Mouse (Mus musculus): ENCODE measurements around the gene Gm45337. TPM values are rescaled to one million over a fixed set of nuclear protein-coding genes. Genes with fewer than 3 reads are reported as not detected.
"Not testable (repeated sequence)": the region's sequence is repeated elsewhere in the genome, so short reads cannot be mapped to it uniquely, and the experiment has no call there.

Gene Gm45337
- polyA plus RNA-seq, 1 experiment from 2014 or later, result not detected

GRCm38 (mm10) chr7:142157013-142157412 is 12.6 kb upstream of the Gm45337 start, which contains the start of gene Gm29735:
TSS of gene Gm29735 (minus strand) at chr7:142157113.
- ATAC-seq (replicated peaks; ENCODE audit: extremely low read depth, insufficient read depth, low FRiP score); H3K27me3 ChIP-seq (ENCODE audit: control insufficient read depth, insufficient read depth, low read length); H3K9ac ChIP-seq (ENCODE audit: low read length); H3K36me3 ChIP-seq (ENCODE audit: control insufficient read depth, insufficient read depth); H3K4me2 ChIP-seq (ENCODE audit: low read depth, low read length); H3K27ac ChIP-seq (ENCODE audit: low read length); H3K9me3 ChIP-seq (replicated peaks; ENCODE audit: control insufficient read depth, low read length); H3K4me3 ChIP-seq (ENCODE audit: low read length); H3K4me1 ChIP-seq (ENCODE audit: control insufficient read depth, insufficient read depth, low read length): not testable (repeated sequence)
- WGBS, result 41% methylated on average over 2 of the region's 2 CpGs

- no peak for ATAC-seq (replicated peaks; ENCODE audit: extremely low read depth, insufficient read depth, low FRiP score)
- Histone ChIP-seq H3K4me1 (ENCODE audit: control insufficient read depth, insufficient read depth, low read length) (no peaks in the 10 kb centered on the region), H3K27ac (ENCODE audit: low read length) (no peak overlapping the region), H3K4me3 (ENCODE audit: low read length) (no peak overlapping the region), H3K27me3 (ENCODE audit: control insufficient read depth, insufficient read depth, low read length) (no peaks in the 10 kb centered on the region), H3K9me3 (replicated peaks; ENCODE audit: control insufficient read depth, low read length) (no peaks in the 10 kb centered on the region), H3K4me2 (ENCODE audit: low read depth, low read length) (no peak overlapping the region), H3K36me3 (ENCODE audit: control insufficient read depth, insufficient read depth) (no peaks in the 10 kb centered on the region), H3K9ac (ENCODE audit: low read length) (no peak overlapping the region)
- WGBS, result 43% methylated on average over 1 of the region's 1 CpGs
Observed at GRCm38 (mm10) chr7:142155308-142155707, 10.9 kb upstream of the Gm45337 start.

GRCm38 (mm10) chr7:142152191-142152590 is 7.8 kb upstream of the Gm45337 start:
- H3K27ac ChIP-seq (ENCODE audit: low read length), result no peak overlapping the region
- H3K4me3 ChIP-seq (ENCODE audit: low read length), result no peak overlapping the region
- H3K9ac ChIP-seq (ENCODE audit: low read length), result no peak overlapping the region
- H3K36me3 ChIP-seq (ENCODE audit: control insufficient read depth, insufficient read depth), result no peaks in the 10 kb centered on the region
- H3K4me2 ChIP-seq (ENCODE audit: low read depth, low read length), result no peak overlapping the region
- 79% methylated on average over 4 of the region's 4 CpGs for WGBS
- no peak for ATAC-seq (replicated peaks; ENCODE audit: extremely low read depth, insufficient read depth, low FRiP score)
- H3K9me3 ChIP-seq (replicated peaks; ENCODE audit: control insufficient read depth, low read length), result 0 out of 2 replicates have a peak, but pooled peaks cover 4% of the 10 kb centered on the region
- H3K4me1 ChIP-seq (ENCODE audit: control insufficient read depth, insufficient read depth, low read length), result no peaks in the 10 kb centered on the region
- H3K27me3 ChIP-seq (ENCODE audit: control insufficient read depth, insufficient read depth, low read length), result no peaks in the 10 kb centered on the region

GRCm38 (mm10) chr7:142148633-142149032 is 4.2 kb upstream of the Gm45337 start:
- Histone ChIP-seq H3K9me3 (replicated peaks; ENCODE audit: control insufficient read depth, low read length) (0 out of 2 replicates have a peak, but pooled peaks cover 4% of the 10 kb centered on the region), H3K4me2 (ENCODE audit: low read depth, low read length) (no peak overlapping the region), H3K27me3 (ENCODE audit: control insufficient read depth, insufficient read depth, low read length) (peaks cover 4% of the 10 kb centered on the region), H3K4me3 (ENCODE audit: low read length) (no peak overlapping the region), H3K36me3 (ENCODE audit: control insufficient read depth, insufficient read depth) (no peaks in the 10 kb centered on the region), H3K27ac (ENCODE audit: low read length) (no peak overlapping the region), H3K4me1 (ENCODE audit: control insufficient read depth, insufficient read depth, low read length) (no peaks in the 10 kb centered on the region), H3K9ac (ENCODE audit: low read length) (no peak overlapping the region)
- ATAC-seq (replicated peaks; ENCODE audit: extremely low read depth, insufficient read depth, low FRiP score), result no peak

GRCm38 (mm10) chr7:142146033-142146432 is 1.6 kb upstream of the Gm45337 start:
- Histone ChIP-seq H3K27ac (ENCODE audit: low read length) (no peak overlapping the region), H3K27me3 (ENCODE audit: control insufficient read depth, insufficient read depth, low read length) (peaks cover 4% of the 10 kb centered on the region), H3K9me3 (replicated peaks; ENCODE audit: control insufficient read depth, low read length) (0 out of 2 replicates have a peak, but pooled peaks cover 4% of the 10 kb centered on the region), H3K4me1 (ENCODE audit: control insufficient read depth, insufficient read depth, low read length) (peaks cover 3% of the 10 kb centered on the region; the same call in 1 of the 2 replicates), H3K4me2 (ENCODE audit: low read depth, low read length) (no peak overlapping the region), H3K4me3 (ENCODE audit: low read length) (no peak overlapping the region), H3K36me3 (ENCODE audit: control insufficient read depth, insufficient read depth) (no peaks in the 10 kb centered on the region), H3K9ac (ENCODE audit: low read length) (no peak overlapping the region)
- WGBS, result 7% methylated on average over 1 of the region's 1 CpGs
- no peak for ATAC-seq (replicated peaks; ENCODE audit: extremely low read depth, insufficient read depth, low FRiP score)

GRCm38 (mm10) chr7:142145413-142145940 is 1.1 kb upstream of the Gm45337 start:
- ATAC-seq (replicated peaks; ENCODE audit: extremely low read depth, insufficient read depth, low FRiP score), result no peak
- no peak overlapping the region for H3K27ac ChIP-seq (ENCODE audit: low read length)
- no peak overlapping the region for H3K4me2 ChIP-seq (ENCODE audit: low read depth, low read length)
- H3K4me1 ChIP-seq (ENCODE audit: control insufficient read depth, insufficient read depth, low read length), result peaks cover 3% of the 10 kb centered on the region; the same call in 1 of the 2 replicates
- H3K9me3 ChIP-seq (replicated peaks; ENCODE audit: control insufficient read depth, low read length), result 0 out of 2 replicates have a peak, but pooled peaks cover 4% of the 10 kb centered on the region
- H3K27me3 ChIP-seq (ENCODE audit: control insufficient read depth, insufficient read depth, low read length), result peaks cover 4% of the 10 kb centered on the region
- WGBS, result 39% methylated on average over 4 of the region's 4 CpGs
- no peak overlapping the region for H3K4me3 ChIP-seq (ENCODE audit: low read length)
- no peaks in the 10 kb centered on the region for H3K36me3 ChIP-seq (ENCODE audit: control insufficient read depth, insufficient read depth)
- no peak overlapping the region for H3K9ac ChIP-seq (ENCODE audit: low read length)

GRCm38 (mm10) chr7:142143506-142144010 is 849 bp downstream of the Gm45337 start:
- H3K27ac ChIP-seq (ENCODE audit: low read length); H3K9me3 ChIP-seq (replicated peaks; ENCODE audit: control insufficient read depth, low read length); H3K36me3 ChIP-seq (ENCODE audit: control insufficient read depth, insufficient read depth); H3K9ac ChIP-seq (ENCODE audit: low read length); H3K4me3 ChIP-seq (ENCODE audit: low read length); H3K4me2 ChIP-seq (ENCODE audit: low read depth, low read length); ATAC-seq (replicated peaks; ENCODE audit: extremely low read depth, insufficient read depth, low FRiP score); H3K27me3 ChIP-seq (ENCODE audit: control insufficient read depth, insufficient read depth, low read length); H3K4me1 ChIP-seq (ENCODE audit: control insufficient read depth, insufficient read depth, low read length): not testable (repeated sequence)
- 19% methylated on average over 1 of the region's 1 CpGs for WGBS

- H3K27ac ChIP-seq (ENCODE audit: low read length), result no peak overlapping the region
- ATAC-seq (replicated peaks; ENCODE audit: extremely low read depth, insufficient read depth, low FRiP score), result no peak
- H3K27me3 ChIP-seq (ENCODE audit: control insufficient read depth, insufficient read depth, low read length), result peaks cover 4% of the 10 kb centered on the region
- H3K4me3 ChIP-seq (ENCODE audit: low read length), result no peak overlapping the region
- H3K9me3 ChIP-seq (replicated peaks; ENCODE audit: control insufficient read depth, low read length), result no peaks in the 10 kb centered on the region
- H3K36me3 ChIP-seq (ENCODE audit: control insufficient read depth, insufficient read depth), result no peaks in the 10 kb centered on the region
- no peak overlapping the region for H3K4me2 ChIP-seq (ENCODE audit: low read depth, low read length)
- peaks cover 3% of the 10 kb centered on the region; the same call in 1 of the 2 replicates for H3K4me1 ChIP-seq (ENCODE audit: control insufficient read depth, insufficient read depth, low read length)
- no peak overlapping the region for H3K9ac ChIP-seq (ENCODE audit: low read length)
- 7% methylated on average over 1 of the region's 1 CpGs for WGBS
Observed at GRCm38 (mm10) chr7:142140696-142141095, 3.7 kb downstream of the Gm45337 start.

- H3K9me3 ChIP-seq (replicated peaks; ENCODE audit: control insufficient read depth, low read length); H3K9ac ChIP-seq (ENCODE audit: low read length); H3K27me3 ChIP-seq (ENCODE audit: control insufficient read depth, insufficient read depth, low read length); H3K4me2 ChIP-seq (ENCODE audit: low read depth, low read length); H3K36me3 ChIP-seq (ENCODE audit: control insufficient read depth, insufficient read depth); H3K4me3 ChIP-seq (ENCODE audit: low read length); H3K27ac ChIP-seq (ENCODE audit: low read length); H3K4me1 ChIP-seq (ENCODE audit: control insufficient read depth, insufficient read depth, low read length); ATAC-seq (replicated peaks; ENCODE audit: extremely low read depth, insufficient read depth, low FRiP score): not testable (repeated sequence)
- 33% methylated on average over 2 of the region's 2 CpGs for WGBS
Observed at GRCm38 (mm10) chr7:142135934-142136333, 8.5 kb downstream of the Gm45337 start, which contains the start of gene Gm39115. TSS of gene Gm39115 (minus strand) at chr7:142136034.
